Mouse (Mus musculus) hindbrain, embryonic 10.5 days (tissue): ENCODE results near the gene Serping1. TPM values are rescaled to one million over a fixed set of nuclear protein-coding genes. Genes with fewer than 3 reads are reported as not detected.

ENCODE experiments used
- DNase-seq: peaks from one replicate; pipeline ENCODE4 v3.0.0-alpha.2; 2017; ENCODE audit warnings: low spot score
- H3K27ac ChIP-seq: fragments of 300-500 bp; sonication (generic); 2 replicates; pipeline ENCODE4 v1.5.1; 2016; ENCODE audit warnings: mild to moderate bottlenecking, moderate library complexity
- H3K27me3 ChIP-seq: fragments of 300-500 bp; sonication (generic); 2 replicates; pipeline ENCODE4 v1.6.1; 2016; ENCODE audit warnings: mild to moderate bottlenecking; ENCODE audit not compliant: poor library complexity, insufficient read depth, severe bottlenecking
- H3K36me3 ChIP-seq: fragments of 300-500 bp; sonication (generic); 2 replicates; pipeline ENCODE4 v1.6.1; 2016; ENCODE audit warnings: mild to moderate bottlenecking, moderate library complexity
- H3K4me1 ChIP-seq: fragments of 300-500 bp; sonication (generic); replicated peaks from 2 replicates; pipeline ENCODE4 v1.6.1; 2016; ENCODE audit warnings: mild to moderate bottlenecking
- H3K4me3 ChIP-seq: fragments of 300-500 bp; sonication (generic); 2 replicates; pipeline ENCODE4 v1.5.1; 2016; ENCODE audit warnings: mild to moderate bottlenecking, moderate library complexity
- H3K9me3 ChIP-seq: fragments of 300-500 bp; sonication (generic); 2 replicates; pipeline ENCODE4 v1.6.1; 2016; ENCODE audit warnings: mild to moderate bottlenecking, moderate library complexity
- WGBS: fragments of 180-500 bp; shearing (Covaris S2); methylation state at CpG from one replicate; pipeline ENCODE4 v1.1.7; 2016; 5-methylcytosine and 5-hydroxymethylcytosine counted together
- polyA plus RNA-seq: library from polyadenylated mRNA; unstranded; fragments of >200 nt; fragmentation: Nextera tagmentation; extraction: Ambion mirVana; gene quantifications from 2 replicates; pipeline ENCODE4 v1.2.1, GENCODE M21; 2016

Serping1 gene
- polyA plus RNA-seq, 1 experiment from 2014 or later = 43.1 TPM

DNA sequence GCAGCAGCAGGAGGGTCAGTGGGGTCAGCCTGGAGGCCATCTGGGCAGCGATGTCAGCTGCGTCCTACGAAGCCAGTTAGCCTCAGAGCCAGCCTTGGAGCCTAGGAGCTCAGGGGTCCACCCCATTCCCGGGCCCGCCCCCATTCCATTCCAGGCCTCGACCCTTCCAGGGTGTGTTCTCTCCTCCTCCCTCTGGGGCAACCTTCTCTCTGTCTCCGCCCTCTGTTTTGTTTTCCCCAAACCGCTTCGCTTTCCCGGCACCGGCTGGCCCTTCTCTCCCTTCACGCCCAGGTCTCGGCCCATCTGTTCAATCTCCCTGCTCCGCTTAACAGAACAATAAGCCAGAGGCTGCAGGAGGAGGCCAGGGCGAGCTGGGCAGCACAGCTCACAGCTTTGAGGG lies 493 bp downstream of the Serping1 start:
- peaks cover 29% of the 10 kb centered on the region for H3K4me1 ChIP-seq
- H3K27me3 ChIP-seq = no peaks in the 10 kb centered on the region
- H3K4me3 ChIP-seq = peak overlapping the region; percentile 44
- no peaks in the 10 kb centered on the region for H3K9me3 ChIP-seq
- DNase-seq = peak; percentile 91
- peak overlapping the region; percentile 87 for H3K27ac ChIP-seq
- H3K36me3 ChIP-seq = 0 out of 2 replicates have a peak, but pooled peaks cover 3% of the 10 kb centered on the region
- under 1% methylated on average over 15 of the region's 15 CpGs for WGBS

DNA sequence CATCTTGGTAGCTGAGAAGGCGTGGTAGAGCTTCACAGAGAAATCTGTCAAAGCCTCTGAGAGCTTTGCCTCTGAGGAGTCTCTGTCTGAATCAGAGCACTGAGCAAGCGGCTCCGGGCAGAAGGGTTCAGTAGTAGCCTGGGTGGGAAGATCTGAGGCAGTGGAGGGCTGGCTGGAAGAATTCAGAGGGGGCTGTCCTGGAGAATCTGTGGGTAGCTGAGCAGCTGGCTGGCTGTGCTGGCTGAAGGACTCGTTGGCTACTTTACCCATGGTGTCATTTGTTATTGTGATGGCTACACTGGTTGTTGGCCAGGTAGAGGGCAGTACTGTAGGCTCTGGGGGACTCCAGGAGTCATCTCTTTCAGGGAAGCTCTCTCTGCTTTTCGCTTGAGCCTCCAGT lies 2.0 kb downstream of the Serping1 start:
- Histone ChIP-seq H3K36me3 (0 out of 2 replicates have a peak, but pooled peaks cover 3% of the 10 kb centered on the region), H3K4me3 (no peak overlapping the region), H3K27ac (peak overlapping the region; percentile 87), H3K27me3 (no peaks in the 10 kb centered on the region), H3K4me1 (peaks cover 29% of the 10 kb centered on the region), H3K9me3 (no peaks in the 10 kb centered on the region)
- no peak for DNase-seq
- WGBS = 76% methylated on average over 5 of the region's 5 CpGs

DNA sequence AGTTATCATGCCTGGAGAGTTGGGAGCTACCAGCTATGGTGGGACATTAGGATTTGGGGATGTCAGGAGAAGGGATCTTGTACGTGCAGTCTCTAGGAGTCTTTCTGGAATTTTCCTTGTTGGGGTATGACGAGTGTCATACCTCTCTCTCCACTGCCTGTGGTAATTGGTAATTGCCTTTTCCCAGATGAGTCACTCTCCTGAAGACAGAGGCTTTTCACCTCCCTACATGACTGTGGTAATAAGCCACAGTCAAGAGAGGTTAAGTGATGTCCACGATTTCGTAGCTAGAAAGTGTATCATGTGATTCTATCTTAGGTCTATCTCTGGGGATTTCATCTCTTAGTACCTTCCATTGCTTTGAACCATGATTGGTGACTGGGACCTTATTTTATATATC lies 2.8 kb downstream of the Serping1 start:
- no peaks in the 10 kb centered on the region for H3K9me3 ChIP-seq
- DNase-seq = no peak
- H3K27ac ChIP-seq = no peak overlapping the region
- 0 out of 2 replicates have a peak, but pooled peaks cover 3% of the 10 kb centered on the region for H3K36me3 ChIP-seq
- no peaks in the 10 kb centered on the region for H3K27me3 ChIP-seq
- no peak overlapping the region for H3K4me3 ChIP-seq
- H3K4me1 ChIP-seq = peaks cover 29% of the 10 kb centered on the region
- WGBS = 86% methylated on average over 4 of the region's 4 CpGs

DNA sequence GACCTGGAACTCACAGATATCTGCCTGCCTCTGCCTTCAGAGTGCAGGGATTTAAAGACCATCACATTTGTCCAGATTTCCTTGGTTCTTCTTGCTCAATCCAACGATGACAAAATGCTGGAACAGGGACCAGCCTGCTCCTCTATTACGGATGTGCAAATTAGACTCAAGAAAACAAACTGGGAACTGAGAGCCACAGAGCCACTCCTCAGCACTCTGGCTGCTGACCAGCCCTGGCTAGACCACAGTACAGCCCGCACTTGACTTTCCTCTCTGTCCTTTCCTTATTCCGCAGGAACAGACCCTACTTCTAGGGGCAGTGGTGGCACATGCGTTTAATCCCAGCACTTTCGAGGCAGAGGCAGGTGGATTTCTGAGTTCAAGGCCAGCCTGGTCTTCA lies 4.7 kb downstream of the Serping1 start:
- no peak for DNase-seq
- no peak overlapping the region; the same call in 1 of the 2 replicates for H3K27ac ChIP-seq
- peaks cover 4% of the 10 kb centered on the region for H3K36me3 ChIP-seq
- H3K4me3 ChIP-seq = no peak overlapping the region
- H3K9me3 ChIP-seq = no peaks in the 10 kb centered on the region
- H3K4me1 ChIP-seq = peaks cover 25% of the 10 kb centered on the region
- WGBS = 77% methylated on average over 6 of the region's 6 CpGs
- no peaks in the 10 kb centered on the region for H3K27me3 ChIP-seq

DNA sequence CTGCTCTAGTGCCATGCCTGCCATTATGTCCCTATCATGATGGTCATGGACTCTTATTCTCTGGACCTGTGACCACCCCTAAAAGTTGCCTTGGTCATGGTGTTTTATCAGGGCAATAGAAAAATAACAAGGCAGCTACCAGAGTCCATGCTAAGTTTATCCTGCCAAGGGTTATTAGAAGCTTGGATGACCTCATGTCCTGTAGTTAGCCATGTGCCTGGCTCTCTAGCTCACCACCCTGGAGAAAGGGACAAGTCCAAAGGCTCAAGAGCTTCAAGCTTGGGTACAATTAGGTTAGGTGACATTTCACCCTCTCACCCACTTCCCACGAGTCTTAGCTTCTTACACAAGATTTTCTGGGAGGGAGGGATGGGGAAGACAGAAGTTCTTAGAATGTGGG lies 12.4 kb downstream of the Serping1 start:
- Histone ChIP-seq H3K36me3 (peaks cover 13% of the 10 kb centered on the region), H3K4me1 (0 out of 2 replicates have a peak, but pooled peaks cover 2% of the 10 kb centered on the region), H3K27me3 (no peaks in the 10 kb centered on the region), H3K27ac (no peak overlapping the region), H3K9me3 (no peaks in the 10 kb centered on the region), H3K4me3 (no peak overlapping the region)
- no peak for DNase-seq
- 72% methylated on average over 1 of the region's 1 CpGs for WGBS

DNA sequence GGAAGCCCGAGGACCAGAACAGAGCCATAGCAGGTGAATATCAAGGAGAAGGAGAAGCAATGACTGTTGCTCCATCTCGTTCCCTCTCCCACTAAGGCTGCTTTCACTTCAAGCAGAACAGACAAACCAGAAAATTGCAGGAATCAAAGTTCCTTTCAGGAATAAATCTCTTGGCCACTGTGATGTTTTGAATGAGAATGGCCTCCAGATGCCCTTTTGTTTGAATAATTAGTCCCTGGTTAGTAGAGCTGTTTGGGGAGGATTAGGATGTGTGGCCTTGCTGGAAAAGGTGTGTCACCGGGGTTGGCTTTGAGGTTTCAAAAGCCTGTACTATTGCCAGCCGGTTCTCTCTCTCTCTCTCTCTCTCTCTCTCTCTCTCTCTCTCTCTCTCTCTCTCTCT lies 12.9 kb downstream of the Serping1 start:
- Histone ChIP-seq H3K27ac (no peak overlapping the region), H3K27me3 (no peaks in the 10 kb centered on the region), H3K4me1 (peaks cover 5% of the 10 kb centered on the region; the same call in 1 of the 2 replicates), H3K9me3 (no peaks in the 10 kb centered on the region), H3K4me3 (no peak overlapping the region), H3K36me3 (peaks cover 13% of the 10 kb centered on the region)
- DNase-seq = no peak
- WGBS = 56% methylated on average over 4 of the region's 4 CpGs

DNA sequence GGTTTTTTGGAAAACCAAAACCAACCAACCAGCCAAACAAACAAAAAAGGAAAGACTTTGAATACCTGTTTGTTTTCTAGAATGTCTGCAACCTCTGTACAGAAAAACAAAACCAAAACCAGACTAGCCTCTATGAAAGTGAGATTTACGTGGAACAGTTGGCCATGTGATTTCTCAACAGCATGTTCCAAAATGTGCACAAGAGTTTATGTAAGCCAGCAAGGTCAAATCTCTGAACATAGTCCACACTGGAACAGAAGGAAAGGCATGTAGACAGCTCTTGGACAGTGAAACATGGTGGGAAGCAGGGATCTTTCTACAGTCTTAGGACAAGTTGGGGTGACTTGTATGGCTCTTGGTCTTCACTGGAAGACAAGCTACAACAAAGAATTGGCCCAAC lies 13.4 kb downstream of the Serping1 start:
- Histone ChIP-seq H3K27me3 (no peaks in the 10 kb centered on the region), H3K27ac (no peak overlapping the region), H3K4me3 (no peak overlapping the region), H3K36me3 (peaks cover 13% of the 10 kb centered on the region), H3K9me3 (no peaks in the 10 kb centered on the region), H3K4me1 (peaks cover 9% of the 10 kb centered on the region; the same call in 1 of the 2 replicates)
- DNase-seq = no peak
- WGBS = 89% methylated on average over 1 of the region's 1 CpGs

DNA sequence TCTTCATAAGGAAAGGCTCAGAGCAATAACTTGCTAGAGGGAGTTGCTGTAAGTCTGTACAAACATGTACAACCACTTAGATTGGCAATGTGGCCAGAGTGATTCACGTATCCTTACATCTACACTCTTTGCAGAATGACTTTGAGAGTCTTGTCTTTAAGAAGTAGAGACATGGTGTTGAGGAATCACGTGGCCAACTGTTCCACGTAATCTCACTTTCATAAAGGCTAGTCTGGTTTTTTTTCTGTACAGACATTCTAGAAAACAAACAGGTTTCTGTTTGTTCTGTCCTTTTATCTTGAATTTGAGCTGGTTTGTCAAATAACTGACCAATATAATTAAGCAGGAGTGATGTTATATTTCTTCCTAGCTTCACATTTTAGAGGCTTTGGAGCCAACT lies 13.9 kb downstream of the Serping1 start:
- Histone ChIP-seq H3K4me1 (peaks cover 11% of the 10 kb centered on the region; the same call in 1 of the 2 replicates), H3K27me3 (no peaks in the 10 kb centered on the region), H3K27ac (no peak overlapping the region), H3K9me3 (no peaks in the 10 kb centered on the region), H3K36me3 (peaks cover 13% of the 10 kb centered on the region), H3K4me3 (no peak overlapping the region)
- no peak for DNase-seq
- WGBS = 85% methylated on average over 3 of the region's 3 CpGs

DNA sequence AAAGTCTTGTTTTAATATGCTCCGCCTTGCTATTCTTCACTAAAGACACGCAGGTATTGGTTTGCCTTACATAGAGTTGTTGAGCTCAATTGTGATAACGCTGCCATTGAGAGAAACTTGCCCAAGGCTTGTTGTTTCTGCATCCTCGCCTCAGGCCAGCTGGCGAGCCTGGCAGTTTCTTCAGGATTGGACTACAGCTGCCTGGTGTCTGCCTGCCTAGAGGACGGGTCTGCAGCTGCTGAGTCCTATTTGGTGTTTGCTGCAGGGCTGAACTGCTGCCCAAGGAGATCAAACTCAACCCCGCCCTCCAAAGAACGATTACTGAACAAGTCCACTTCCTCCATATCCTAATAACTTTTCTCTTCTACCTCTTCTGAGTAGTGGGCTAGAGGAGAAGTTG lies 14.5 kb downstream of the Serping1 start:
- Histone ChIP-seq H3K36me3 (peaks cover 13% of the 10 kb centered on the region), H3K27ac (no peak overlapping the region), H3K27me3 (no peaks in the 10 kb centered on the region), H3K4me3 (no peak overlapping the region), H3K9me3 (no peaks in the 10 kb centered on the region), H3K4me1 (peaks cover 11% of the 10 kb centered on the region; the same call in 1 of the 2 replicates)
- 74% methylated on average over 8 of the region's 8 CpGs for WGBS
- DNase-seq = no peak

DNA sequence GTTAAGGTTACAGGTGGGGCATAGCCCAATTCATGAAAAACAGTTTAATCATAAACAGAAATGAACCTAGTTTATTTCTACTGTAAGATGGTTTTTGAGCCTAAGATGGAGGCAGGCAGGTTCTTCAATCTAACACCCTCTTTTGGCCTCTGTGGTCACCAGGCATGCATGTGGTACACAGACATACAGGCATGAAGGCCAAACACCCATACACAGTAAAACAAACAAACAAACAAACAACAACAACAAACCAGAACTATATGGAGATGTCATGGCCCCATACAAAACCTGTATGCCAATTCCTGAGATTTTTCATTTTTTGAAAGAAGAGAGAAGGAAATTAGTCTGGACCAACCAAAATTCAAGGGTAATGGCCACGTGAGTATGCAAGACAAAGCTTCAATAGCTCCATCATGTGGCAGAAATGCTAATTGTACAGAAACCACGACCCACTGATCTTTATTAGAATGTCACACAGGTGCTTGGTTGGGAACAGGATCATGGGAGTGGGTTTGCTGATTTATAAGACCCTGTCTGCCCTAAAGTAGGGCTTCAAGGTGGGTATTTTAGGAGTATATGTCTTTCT lies 16.6 kb downstream of the Serping1 start:
- WGBS = 2% methylated on average over 2 of the region's 2 CpGs
- peak; percentile 23 for DNase-seq

DNA sequence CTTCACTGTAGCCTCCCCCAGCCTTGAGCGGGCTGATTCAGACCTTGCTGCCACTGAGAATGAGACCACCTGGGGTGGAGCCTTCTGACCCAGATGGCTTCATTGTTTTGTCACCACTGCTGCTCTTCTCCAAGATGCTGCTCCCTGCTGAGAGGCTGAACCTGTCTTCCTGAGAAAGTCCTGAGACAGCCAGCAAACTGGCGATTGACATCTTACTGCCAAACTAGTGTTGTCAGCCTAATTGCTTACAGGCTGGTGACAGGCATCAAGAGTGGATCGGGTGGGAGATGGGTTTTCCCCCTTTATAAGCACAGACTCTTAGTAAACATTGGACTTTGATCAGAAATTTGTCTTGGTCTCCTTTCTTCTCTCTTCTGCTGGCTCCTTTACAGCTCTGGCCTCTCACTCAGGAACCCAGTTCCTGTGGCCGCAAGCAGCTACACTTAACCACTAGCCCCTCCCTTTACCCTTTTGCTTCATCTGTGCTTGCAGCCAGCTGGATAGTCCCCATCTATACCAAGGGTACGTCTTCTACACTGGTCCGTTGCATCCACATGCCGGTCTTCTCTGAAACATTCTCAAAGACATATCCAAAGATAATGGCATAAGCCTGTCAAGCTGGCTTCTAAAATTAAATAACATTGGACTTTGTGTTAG lies 18.1 kb downstream of the Serping1 start:
- Histone ChIP-seq H3K4me3 (no peak overlapping the region), H3K27me3 (no peaks in the 10 kb centered on the region), H3K27ac (peak overlapping the region; percentile 23; the same call in 1 of the 2 replicates), H3K4me1 (peaks cover 14% of the 10 kb centered on the region; the same call in 1 of the 2 replicates), H3K36me3 (no peaks in the 10 kb centered on the region), H3K9me3 (no peaks in the 10 kb centered on the region)
- 58% methylated on average over 7 of the region's 7 CpGs for WGBS
- DNase-seq = no peak

More for the DNA sequence above, 16.6 kb downstream of the Serping1 start:
- H3K36me3 ChIP-seq = no peaks in the 10 kb centered on the region
- H3K9me3 ChIP-seq = no peaks in the 10 kb centered on the region
- H3K4me1 ChIP-seq = peaks cover 11% of the 10 kb centered on the region; the same call in 1 of the 2 replicates
- no peak overlapping the region for H3K27ac ChIP-seq
- no peak overlapping the region for H3K4me3 ChIP-seq
- no peaks in the 10 kb centered on the region for H3K27me3 ChIP-seq

DNA sequence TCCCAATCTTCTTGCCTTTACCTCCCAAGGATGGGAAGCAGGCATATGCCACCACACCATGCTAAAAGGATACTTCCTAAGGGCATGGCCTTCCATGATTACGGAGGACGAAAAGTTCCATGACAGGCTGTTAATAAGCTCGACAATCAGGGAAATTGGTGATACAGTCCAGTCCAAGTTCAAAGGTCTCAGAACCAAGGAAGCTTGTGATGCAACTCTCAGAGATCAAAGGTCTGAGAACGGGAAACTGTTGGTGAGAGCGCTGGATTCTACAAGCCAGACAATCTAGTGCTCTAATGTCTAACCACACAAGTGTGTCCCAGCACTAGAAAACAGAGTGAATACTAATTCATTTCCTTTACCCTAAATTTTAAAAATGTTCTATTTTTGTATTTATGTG lies 19.0 kb downstream of the Serping1 start:
- 83% methylated on average over 5 of the region's 5 CpGs for WGBS
- Histone ChIP-seq H3K27me3 (no peaks in the 10 kb centered on the region), H3K27ac (no peak overlapping the region), H3K4me1 (peaks cover 14% of the 10 kb centered on the region; the same call in 1 of the 2 replicates), H3K4me3 (no peak overlapping the region), H3K9me3 (no peaks in the 10 kb centered on the region), H3K36me3 (no peaks in the 10 kb centered on the region)
- no peak for DNase-seq

DNA sequence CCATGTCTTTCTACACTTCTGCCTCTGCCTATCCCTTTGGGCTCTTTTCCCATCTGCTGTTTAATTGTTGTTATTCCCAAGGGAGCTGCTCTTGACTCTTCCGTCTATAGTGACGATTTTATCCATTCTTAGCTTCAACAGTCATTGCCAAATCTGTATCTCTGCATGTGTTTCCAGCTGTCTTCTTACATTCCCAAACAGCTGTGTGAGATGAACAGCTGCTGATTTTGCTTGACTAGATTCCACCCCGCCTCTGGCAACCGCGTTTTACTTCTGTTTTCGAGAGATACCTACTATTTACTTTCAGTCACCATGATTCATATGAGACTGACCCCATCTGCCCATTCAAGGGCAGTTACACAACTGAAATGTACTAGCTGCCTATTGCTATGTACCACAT lies 25.1 kb downstream of the Serping1 start:
- WGBS = 80% methylated on average over 6 of the region's 6 CpGs

More for the DNA sequence above, 25.1 kb downstream of the Serping1 start:
- no peak overlapping the region for H3K27ac ChIP-seq
- DNase-seq = no peak
- 0 out of 2 replicates have a peak, but pooled peaks cover 3% of the 10 kb centered on the region for H3K4me1 ChIP-seq
- 0 out of 2 replicates have a peak, but pooled peaks cover 8% of the 10 kb centered on the region for H3K27me3 ChIP-seq
- H3K9me3 ChIP-seq = no peaks in the 10 kb centered on the region
- no peaks in the 10 kb centered on the region for H3K36me3 ChIP-seq
- H3K4me3 ChIP-seq = no peak overlapping the region
